Comparison of ENCODE assay signal across 11 mouse cellular contexts in genomic region chr5:134295277-134296050, GRCm38 (mm10). TPM values are rescaled to one million over a fixed set of nuclear protein-coding genes. Genes with fewer than 3 reads are reported as not detected.
A peak's percentile ranks its signal among the peaks of the same experiment; 100 is the strongest.
DNase-seq lines count a peak whose midpoint lies in the region; ATAC-seq and TF ChIP-seq lines count a peak whose summit lies in the region.
"Had no signal": no experiment of that assay in that cellular context is flagged by ENCODE, and none has a peak within 500 bp of the region (broad histone marks: within the 10 kb centered on the region; RNA-seq: fewer than 3 reads in every experiment).

No protein-coding gene starts in this region.

- H3K4me3 ChIP-seq in layer of hippocampus, adult 2 months = no peak overlapping the region
- H3K4me3 ChIP-seq: neural tube, embryonic 12.5 days had no signal

- no peak for TF ChIP-seq CTCF in layer of hippocampus, adult 2 months (conservative IDR thresholded peaks at IDR 0.05)
- TF ChIP-seq CTCF in Patski (IDR thresholded peaks at IDR 0.05) = no peak

- in situ Hi-C loops in Patski (cut with MboI; ENCODE audit: low pct_unique_long_range_greater_than_20kb) = no loop called here

- H3K27me3 ChIP-seq in Patski = no peaks in the 10 kb centered on the region
- H3K27me3 ChIP-seq: neural tube, embryonic 12.5 days had no signal

- H3K27ac ChIP-seq in layer of hippocampus, adult 2 months = peak overlapping the region; percentile 46; the same call in 1 of the 2 replicates
- H3K27ac ChIP-seq: neural tube, embryonic 12.5 days had no signal

- POLR2A ChIA-PET in Patski (lab: Charles Lee) = interaction anchor here (0.6 to 1.8 kb wide), 5 partner anchors 11 to 27 kb away, joined by 3 to 8 read pairs (median 5); no protein-coding TSS in a partner anchor

- ATAC-seq in Patski = peak; percentile 86

- peak; percentile 26 to 48 for DNase-seq in cerebellum, adult 18-20 months
- DNase-seq in cerebellum, adult 11 months = no peak
- peak; percentile 30 to 37 for DNase-seq in layer of hippocampus, adult 2 months (ENCODE audit: low spot score in 2 of 2)
- no peak for DNase-seq in layer of hippocampus, postnatal 10 days (ENCODE audit: low spot score in 2 of 2)
- DNase-seq in Patski (ENCODE audit: low read depth, low spot score) = peak; percentile 77
- peak; percentile 60 for DNase-seq in kidney, postnatal 14 days
- no peak for DNase-seq in gastrocnemius, postnatal 25 days
- DNase-seq in lung, adult 18-20 months = no peak
- DNase-seq: heart, postnatal 4 days; lung, embryonic 14.5 days had no signal

- CTCF ChIA-PET in Patski (lab: Charles Lee) = interaction anchor here (0.9 to 1.4 kb wide), 3 partner anchors 10 to 13 kb away, joined by 3 read pairs; no protein-coding TSS in a partner anchor

RNA-seq across cellular contexts. Expression of gene Gtf2i, which starts 19.1 kb away (rescaled TPM):
- 100 to 1,000 TPM; 222 to 227 TPM for total RNA-seq in layer of hippocampus, adult 2 months (2021)
- total RNA-seq in layer of hippocampus, postnatal 10 days (2021) = 100 to 1,000 TPM; 188 to 206 TPM
- 230 TPM for polyA plus RNA-seq in Patski (2021)
- 100 to 1,000 TPM; 102 to 106 TPM for total RNA-seq in gastrocnemius, postnatal 25 days (2021)

Comparison
In these comparisons a context has a peak if more than half of its experiments do, and no peak if none do; other contexts are left out.
1. DNase-seq: peak in cerebellum, adult 18-20 months (2 of 2), layer of hippocampus, adult 2 months (2 of 2), Patski (single experiment) and kidney, postnatal 14 days (single experiment); none in cerebellum, adult 11 months (single experiment), layer of hippocampus, postnatal 10 days (0 of 2), gastrocnemius, postnatal 25 days (single experiment) and lung, adult 18-20 months (0 of 2).